ENCODE assay signal across 10 mouse cellular contexts in the genomic region with DNA sequence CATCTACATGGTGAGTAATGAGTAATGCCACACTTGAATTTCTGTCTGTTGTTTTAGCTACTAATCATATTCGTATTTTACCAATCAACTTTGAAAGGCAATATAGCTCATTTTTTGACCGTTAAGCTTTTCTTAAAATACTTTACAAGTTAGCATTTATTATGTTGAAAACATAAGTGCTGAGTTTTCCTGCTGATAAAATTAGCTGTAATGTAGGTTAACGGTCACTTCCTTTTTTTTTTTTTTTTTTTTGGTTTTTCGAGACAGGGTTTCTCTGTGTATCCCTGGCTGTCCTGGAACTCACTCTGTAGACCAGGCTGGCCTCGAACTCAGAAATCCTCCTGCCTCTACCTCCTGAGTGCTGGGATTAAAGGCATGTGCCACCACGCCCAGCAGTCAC. TPM values are rescaled to one million over a fixed set of nuclear protein-coding genes. Genes with fewer than 3 reads are reported as not detected.
"Had no signal": no experiment of that assay in that cellular context is flagged by ENCODE, and none has a peak within 500 bp of the region (broad histone marks: within the 10 kb centered on the region; RNA-seq: fewer than 3 reads in every experiment).

No protein-coding gene starts in this region.

RNA-seq across cellular contexts. Expression of a gene that starts 59.0 kb away (rescaled TPM):
- total RNA-seq: common myeloid progenitor, adult 5-6 weeks; gastrocnemius, adult 18-20 months; gastrocnemius, adult 2 months; gastrocnemius, adult 8-10 months; gastrocnemius, postnatal 14 days; gastrocnemius, postnatal 25 days; gastrocnemius, postnatal 36 days; granulocyte monocyte progenitor cell, adult 5-6 weeks; heart, adult 18-20 months; heart, adult 2 months had no signal
